Mouse (Mus musculus) layer of hippocampus, adult 8-10 months (tissue): ENCODE measurements around the gene Bsn. TPM values are rescaled to one million over a fixed set of nuclear protein-coding genes. Genes with fewer than 3 reads are reported as not detected.

Experiments
- DNase-seq, 2 experiments: peaks; one replicate each; pipeline ENCODE4 v3.0.0; 2022; ENCODE audit warnings: low spot score in 2 of 2
- microRNA-seq, 2 experiments: library from miRNA; unstranded; fragments of <30 nt; microRNA quantifications; one replicate each; pipeline ENCODE4 v1.2.0; 2022
- total RNA-seq, 4 experiments: library from RNA; stranded (reverse); gene quantifications; 2 replicates each; pipeline ENCODE4 v1.2.4; 2022

The Bsn gene
- total RNA-seq, 4 experiments from 2014 or later = 192 to 224 (median 203) TPM

DNA sequence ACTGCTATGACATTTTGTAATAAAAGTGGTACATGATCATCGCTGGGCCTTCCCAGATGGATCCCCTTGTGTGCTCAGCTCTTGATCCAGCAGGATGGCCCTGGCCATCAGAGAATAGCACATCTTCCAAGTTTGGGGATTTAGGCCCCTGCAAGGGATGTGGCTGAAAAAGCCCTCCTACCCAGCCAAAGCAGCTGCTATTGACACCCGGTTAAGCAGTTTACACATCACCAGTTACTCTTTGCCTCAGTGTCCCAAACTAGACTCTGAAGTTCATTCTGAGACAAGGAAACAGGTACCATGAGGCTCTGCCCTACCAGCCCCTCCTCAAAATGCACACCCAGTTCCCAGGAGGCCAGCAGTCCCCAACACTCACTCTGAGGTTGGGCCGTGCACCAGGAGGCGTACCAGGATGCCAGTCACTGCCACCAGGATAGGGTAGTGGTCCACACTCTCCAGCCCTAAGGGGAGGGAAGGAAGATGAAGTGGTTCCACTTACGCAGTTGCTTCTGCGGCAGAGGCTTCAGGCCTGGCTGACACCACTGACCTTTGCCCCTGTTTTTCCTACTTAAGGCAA lies 134.4 kb downstream of the Bsn start:
- no peak for DNase-seq

DNA sequence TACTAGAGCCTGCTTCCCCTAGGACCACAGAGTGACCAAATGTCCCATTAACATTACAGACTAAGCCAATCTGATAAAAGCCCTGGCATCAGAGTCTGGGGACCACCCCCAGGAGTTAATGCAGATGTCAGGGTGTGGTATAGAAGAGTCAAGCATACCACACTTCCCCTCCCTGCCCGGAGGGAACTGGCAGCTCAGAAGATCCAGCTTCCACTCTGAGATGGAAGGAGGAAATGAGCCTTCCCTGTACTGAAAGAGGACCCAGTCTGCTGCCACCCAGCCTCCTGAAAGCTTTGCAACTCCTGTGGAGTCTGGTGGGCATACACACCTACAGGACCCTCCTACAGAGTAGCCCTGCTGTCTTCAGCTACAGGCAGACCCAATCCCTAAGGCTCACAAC lies 135.1 kb downstream of the Bsn start:
- no peak for DNase-seq

DNA sequence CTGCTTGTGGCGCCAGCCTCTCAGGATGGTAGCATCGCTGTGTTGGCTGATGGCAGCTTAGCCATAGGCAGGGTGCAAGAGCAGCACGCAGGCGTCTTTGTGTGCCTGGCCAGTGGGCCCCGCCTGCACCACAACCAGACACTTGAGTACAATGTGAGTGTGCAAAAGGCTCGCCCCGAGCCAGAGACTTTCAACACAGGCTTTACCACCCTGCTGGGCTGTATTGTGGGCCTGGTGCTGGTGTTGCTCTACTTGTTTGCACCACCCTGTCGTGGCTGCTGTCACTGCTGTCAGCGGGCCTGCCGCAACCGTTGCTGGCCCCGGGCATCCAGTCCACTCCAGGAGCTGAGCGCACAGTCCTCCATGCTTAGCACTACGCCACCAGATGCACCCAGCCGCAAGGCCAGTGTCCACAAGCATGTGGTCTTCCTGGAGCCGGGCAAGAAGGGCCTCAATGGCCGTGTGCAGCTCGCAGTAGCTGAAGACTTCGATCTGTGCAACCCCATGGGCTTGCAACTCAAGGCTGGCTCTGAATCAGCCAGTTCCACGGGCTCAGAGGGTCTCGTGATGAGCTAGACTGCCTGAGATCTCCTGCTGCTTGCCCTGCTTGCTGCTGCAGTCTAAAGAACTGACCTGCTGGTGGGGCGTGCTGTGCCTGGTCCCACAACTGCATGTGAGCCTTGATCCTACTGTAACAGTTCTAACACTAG lies 135.7 kb downstream of the Bsn start:
- DNase-seq = no peak

DNA sequence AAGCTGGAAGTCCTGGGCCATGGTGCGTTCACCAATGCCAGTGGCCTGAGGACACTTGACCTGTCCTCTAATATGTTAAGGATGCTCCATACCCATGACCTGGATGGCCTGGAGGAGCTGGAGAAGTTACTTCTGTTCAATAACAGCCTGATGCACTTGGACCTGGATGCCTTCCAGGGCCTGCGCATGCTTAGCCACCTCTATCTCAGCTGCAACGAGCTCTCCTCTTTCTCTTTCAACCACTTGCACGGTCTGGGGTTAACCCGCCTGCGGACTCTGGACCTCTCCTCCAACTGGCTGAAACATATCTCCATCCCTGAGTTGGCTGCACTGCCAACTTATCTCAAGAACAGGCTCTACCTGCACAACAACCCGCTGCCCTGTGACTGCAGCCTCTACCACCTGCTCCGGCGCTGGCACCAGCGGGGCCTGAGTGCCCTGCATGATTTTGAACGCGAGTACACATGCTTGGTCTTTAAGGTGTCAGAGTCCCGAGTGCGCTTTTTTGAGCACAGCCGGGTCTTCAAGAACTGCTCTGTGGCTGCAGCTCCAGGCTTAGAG lies 136.4 kb downstream of the Bsn start:
- no peak for DNase-seq

DNA sequence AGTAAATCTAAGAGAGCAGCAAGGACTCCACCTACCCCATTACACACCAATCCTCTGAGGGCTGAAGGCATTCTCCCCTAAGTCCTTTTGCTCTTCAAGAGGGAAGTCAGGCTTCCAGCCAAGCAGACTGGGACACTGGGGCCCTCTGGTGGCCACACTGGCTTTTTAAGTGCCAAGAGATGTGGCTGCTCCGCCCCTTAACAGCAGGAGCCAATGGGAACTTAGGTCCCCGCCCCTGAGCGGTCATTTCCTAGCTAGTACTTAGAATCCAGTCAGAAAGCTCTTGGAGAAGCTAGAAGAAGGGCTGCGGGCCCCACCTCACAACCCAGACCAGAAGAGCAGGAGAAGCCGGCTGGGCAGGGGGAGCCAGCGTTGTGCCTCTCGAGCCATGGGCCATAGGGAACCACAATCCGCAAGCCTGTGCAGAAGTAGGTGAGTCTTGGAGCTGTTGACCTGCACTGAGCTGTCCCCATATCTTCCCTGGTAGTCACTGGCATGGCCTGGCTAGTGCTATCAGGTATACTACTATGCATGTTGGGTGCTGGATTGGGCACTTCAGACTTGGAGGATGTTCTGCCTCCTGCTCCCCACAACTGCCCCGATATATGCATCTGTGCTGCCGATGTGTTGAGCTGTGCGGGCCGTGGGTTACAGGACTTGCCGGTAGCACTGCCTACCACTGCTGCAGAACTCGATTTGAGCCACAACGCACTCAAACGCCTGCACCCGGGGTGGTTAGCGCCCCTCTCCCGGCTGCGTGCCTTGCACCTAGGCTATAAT lies 137.1 kb downstream of the Bsn start, which contains the start of gene Amigo3:
TSS of gene Amigo3 (plus strand) at position 275 of the 780 bp plus-strand sequence.
- peak; percentile 94 to 98 for DNase-seq

DNA sequence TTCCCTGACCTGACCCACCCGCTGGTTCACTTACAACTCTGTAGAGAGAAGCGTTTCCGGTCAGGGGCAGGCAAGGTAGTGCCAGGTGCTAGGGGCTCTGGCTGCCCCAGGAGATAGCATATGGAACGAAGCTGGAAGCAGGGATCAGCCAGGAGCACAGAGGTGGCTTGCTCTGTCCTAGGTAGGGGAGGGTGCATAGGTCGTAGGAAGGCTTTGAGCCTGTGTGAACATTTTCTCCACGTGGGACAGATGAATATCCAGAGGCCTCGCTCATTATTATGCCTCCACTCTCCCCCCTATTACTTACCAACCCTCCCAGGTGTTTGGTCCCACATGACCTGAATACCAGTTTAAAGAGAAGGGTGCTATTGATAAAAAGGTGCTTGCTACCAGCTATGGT lies 137.8 kb downstream of the Bsn start:
- no peak for DNase-seq

DNA sequence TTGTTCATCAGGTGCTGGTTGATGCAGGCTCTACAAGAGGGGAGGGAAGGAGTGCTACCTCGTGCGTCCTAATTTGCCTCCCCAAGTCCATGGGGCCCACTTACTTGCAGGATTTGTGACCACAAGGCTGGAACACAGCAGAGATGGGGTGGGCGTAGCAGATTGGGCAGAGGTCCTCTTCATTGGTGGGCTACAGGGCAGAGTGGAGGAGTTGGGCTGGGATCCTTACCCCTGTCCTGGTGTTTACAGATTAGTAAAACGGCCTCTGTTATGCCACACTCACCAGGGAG lies 138.3 kb downstream of the Bsn start:
- DNase-seq = no peak

DNA sequence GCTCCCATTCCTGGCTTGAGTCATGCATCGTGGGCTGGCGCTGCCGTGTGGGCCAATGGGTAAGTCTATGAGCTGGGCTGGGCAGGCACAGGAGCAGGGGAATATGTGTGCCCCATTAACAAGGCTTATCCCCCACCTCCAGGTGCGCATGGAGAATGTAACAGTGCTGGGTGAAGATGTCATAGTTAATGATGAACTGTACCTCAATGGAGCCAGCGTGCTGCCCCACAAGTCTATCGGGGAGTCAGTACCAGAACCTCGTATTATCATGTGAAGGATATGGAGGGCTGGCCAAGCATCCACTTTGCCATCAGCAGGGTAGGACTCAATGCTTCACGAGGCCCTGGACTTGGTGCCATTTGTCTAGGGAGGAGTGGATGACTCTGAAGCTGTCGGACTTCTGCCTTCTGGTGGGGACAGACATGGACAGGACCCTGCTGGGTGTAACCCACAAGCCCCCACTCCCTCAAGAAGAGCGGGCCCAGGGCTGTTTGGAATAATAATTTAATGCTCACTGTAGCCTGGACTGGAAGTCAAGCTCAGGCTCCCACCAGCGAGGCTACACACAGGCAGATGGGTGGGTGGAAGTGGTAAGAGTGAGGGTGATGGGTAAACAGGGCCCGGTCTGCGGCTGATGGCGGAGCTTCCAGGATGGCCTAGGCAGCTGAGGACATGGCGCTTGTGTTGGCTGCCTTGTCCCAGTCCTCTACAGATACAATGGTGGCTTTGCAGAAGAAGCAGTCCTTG lies 138.8 kb downstream of the Bsn start:
- DNase-seq = no peak

DNA sequence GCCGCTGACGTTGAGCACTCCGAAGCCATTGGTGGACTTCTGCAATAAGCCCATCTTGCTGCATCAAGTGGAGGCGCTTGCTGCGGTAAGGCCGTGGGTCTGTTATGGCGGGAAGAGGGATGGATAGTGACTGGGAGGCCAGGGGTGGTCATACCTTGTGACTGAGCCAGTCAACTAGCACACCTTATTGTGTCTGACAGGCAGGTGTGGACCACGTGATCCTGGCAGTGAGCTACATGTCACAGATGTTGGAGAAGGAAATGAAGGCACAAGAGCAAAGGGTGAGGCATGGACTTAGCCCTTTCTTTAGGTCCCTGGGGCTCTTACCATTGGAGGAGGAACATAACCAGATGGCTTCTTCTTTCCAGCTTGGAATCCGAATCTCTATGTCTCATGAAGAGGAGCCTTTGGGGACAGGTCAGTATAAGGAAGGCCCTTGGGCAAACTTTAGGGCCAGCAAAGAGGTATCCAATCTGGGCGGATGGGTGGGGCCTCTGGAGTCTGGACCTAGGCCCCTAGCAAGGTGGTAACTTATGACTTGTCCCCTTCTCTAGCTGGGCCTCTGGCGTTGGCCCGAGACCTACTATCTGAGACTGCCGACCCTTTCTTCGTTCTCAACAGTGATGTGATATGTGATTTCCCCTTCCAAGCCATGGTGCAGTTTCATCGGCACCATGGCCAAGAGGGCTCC lies 140.5 kb downstream of the Bsn start:
- no peak for DNase-seq

DNA sequence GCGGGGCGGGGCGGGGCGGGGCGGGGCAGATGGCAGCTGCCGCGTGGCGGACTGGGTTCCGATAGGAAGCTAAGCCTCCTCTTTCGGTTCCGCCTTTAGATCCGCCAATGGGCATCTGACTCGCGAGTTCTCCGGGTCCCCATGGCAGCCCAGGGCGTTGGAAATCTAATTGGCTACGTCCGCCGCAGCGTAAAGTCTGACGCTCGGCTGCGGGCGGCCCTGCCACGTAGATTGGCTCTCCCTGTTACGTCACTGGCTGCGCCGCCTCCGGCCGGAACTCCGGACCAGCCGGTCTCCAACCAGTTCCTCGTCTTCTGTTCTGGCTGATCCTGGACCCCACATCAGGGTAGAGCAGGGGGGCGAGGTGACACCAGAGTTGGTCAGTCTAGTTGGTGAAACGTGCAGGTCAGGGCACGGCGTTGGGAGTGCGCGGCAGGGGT lies 141.1 kb downstream of the Bsn start, which contains the start of gene Gmppb:
TSS of gene Gmppb (plus strand) at position 227 of the 440 bp plus-strand sequence.
- peak; percentile 96 for DNase-seq

DNA sequence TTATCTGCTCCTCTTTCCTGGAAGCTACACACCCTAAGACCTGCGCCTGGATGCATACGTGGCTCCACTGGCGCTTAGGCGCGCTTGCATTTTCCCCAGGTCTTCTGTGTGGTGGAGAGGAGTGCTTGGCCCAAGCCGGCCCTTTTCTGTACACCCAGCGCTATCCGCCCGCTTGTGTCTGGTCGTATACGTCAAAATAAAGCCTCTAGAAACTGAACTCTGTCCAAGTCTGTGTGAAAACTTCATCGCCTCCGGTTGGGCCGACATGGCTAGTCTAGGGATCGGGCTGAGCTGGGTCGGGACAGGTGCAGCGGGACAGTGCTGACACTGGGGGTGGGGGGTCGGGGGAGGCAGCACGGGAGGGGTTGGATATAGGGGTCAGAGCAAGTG lies 141.6 kb downstream of the Bsn start:
- DNase-seq = no peak

DNA sequence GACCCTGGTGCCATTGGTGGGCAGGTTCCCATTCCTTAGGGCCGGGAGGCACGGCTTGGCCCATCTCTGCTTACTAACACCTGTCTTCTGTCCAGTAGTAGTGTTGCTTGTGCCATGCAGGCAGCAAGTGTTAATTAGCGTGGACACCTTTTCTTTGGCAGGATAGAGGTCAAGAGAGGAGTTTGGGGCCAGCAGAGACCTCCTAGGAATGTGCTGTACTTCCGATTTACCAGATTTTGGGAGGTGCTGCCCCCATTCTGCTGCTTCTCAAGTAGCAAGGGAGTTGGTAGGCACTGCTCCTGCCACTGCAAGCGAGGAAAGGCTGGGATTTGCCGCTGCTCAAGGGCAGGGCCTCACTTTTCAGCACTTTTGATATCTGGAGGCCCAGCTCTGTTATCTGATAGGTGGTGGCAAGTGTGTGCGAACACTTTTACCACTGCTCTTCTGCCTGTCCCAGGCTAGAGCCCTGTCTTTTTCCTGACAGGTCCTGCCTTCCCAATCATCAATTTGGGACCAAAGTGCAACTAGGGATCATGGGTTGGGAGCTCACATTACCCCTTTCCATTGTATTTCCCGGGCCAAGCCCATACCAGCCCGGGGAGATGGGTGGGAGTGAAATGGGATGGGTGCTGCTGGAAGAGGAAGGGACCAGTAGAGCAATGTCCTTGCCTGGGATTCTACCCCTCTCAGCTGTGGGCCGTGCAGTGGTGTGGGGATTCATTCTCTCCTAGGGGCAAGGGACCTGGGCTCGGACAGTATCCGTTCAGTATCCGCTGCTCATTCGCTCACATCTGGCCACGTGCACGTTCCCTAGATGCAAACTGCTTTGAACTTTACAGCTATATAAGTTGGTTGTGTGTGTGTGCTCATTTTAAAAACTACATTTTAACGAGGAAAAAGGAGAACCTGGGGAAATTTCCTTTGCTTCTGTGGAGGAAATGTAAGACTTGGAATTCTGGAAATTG lies 142.3 kb downstream of the Bsn start:
- DNase-seq = no peak

DNA sequence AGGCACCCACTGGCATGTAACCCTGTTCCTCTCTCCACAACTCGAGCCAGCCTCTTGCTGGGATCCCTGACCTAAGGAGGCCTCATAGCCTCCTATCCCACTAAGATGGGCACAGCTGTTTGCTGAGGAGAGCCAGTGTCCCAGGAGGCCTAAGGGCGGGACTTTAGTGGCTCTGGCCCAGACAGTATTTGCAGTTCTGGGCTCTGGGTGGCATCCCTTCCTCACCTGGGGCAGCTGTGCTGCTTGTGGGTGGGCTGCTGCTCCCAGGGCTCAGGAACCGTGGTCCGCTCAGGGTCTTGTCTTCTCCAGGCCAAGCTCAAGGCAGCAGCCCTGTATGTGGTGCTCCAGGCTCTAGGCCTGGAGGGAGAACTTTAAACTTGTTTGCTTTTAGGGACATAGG lies 143.6 kb downstream of the Bsn start:
- no peak for DNase-seq

Small RNA genes within 50 kb of the gene (microRNA-seq; reads per million reads assigned to microRNA genes)
- gene Gm47303 (0 to 0.76 reads per million in 2 experiments), gene Mir7088 (0 reads per million in 2 experiments)

Other genes with a start within 250 kb of the Bsn start
- gene Traip, start 240.2 kb downstream of the Bsn start, total RNA-seq = 10 to 100 TPM; 15.2 to 26.6 (median 19.9) TPM
- 10 to 100 TPM in 2 of 4 experiments, 1 to 10 TPM in 2; 5.8 to 14.1 (median 11.1) TPM for gene Uba7, start 214.9 kb downstream of the Bsn start, total RNA-seq
- gene Gm20661, start 207.3 kb downstream of the Bsn start, total RNA-seq = 1 to 10 TPM in 3 of 4 experiments, under 1 TPM in 1; 0.71 to 2.1 (median 1.4) TPM
- gene Inka1, start 204.5 kb downstream of the Bsn start, total RNA-seq = 10 to 100 TPM in 3 of 4 experiments, 1 to 10 TPM in 1; 9.5 to 14.1 (median 12.0) TPM
- 1 to 10 TPM; 4.0 to 8.2 (median 6.7) TPM for gene Cdhr4, start 197.9 kb downstream of the Bsn start, total RNA-seq
- 1 to 10 TPM in 2 of 4 experiments, under 1 TPM in 2; 0.78 to 3.9 (median 2.1) TPM for gene Gm20662, start 194.0 kb downstream of the Bsn start, total RNA-seq
- 100 to 1,000 TPM; 193 to 261 (median 223) TPM for gene Ip6k1, start 187.9 kb downstream of the Bsn start, total RNA-seq
- gene Gmppb, start 141.1 kb downstream of the Bsn start, total RNA-seq = 10 to 100 TPM; 17.2 to 21.6 (median 19.2) TPM
- 1 to 10 TPM; 1.2 to 2.3 (median 1.6) TPM for gene Amigo3, start 137.2 kb downstream of the Bsn start, total RNA-seq
- not detected for gene Mst1, start 109.9 kb downstream of the Bsn start, total RNA-seq
- gene Rnf123, start 107.0 kb downstream of the Bsn start, total RNA-seq = 100 to 1,000 TPM in 3 of 4 experiments, 10 to 100 TPM in 1; 89.0 to 123 (median 115) TPM
- gene Apeh, start 95.8 kb downstream of the Bsn start, total RNA-seq = 10 to 100 TPM; 33.9 to 45.8 (median 35.5) TPM
- 10 to 100 TPM; 70.4 to 75.9 (median 73.9) TPM for gene Dag1, start 73.6 kb upstream of the Bsn start, total RNA-seq
- 100 to 1,000 TPM; 106 to 131 (median 116) TPM for gene Nicn1, start 100.0 kb upstream of the Bsn start, total RNA-seq
- gene Amt, start 106.5 kb upstream of the Bsn start, total RNA-seq = 10 to 100 TPM; 30.1 to 37.2 (median 34.8) TPM
- gene Rhoa, start 115.7 kb upstream of the Bsn start, total RNA-seq = 100 to 1,000 TPM; 157 to 186 (median 166) TPM
- gene Tcta, start 115.8 kb upstream of the Bsn start, total RNA-seq = 10 to 100 TPM; 31.7 to 39.2 (median 36.8) TPM
- gene Gpx1, start 148.5 kb upstream of the Bsn start, total RNA-seq = 100 to 1,000 TPM in 1 of 4 experiments, 10 to 100 TPM in 3; 57.7 to 113 (median 78.2) TPM
- 100 to 1,000 TPM; 102 to 124 (median 112) TPM for gene Usp4, start 157.5 kb upstream of the Bsn start, total RNA-seq
- gene 1700102P08Rik, start 202.4 kb upstream of the Bsn start, total RNA-seq = 1 to 10 TPM; 1.3 to 2.1 (median 1.9) TPM
- under 1 TPM; 0.11 to 0.26 (median 0.15) TPM for gene Ccdc36, start 238.1 kb upstream of the Bsn start, total RNA-seq
- not detected for gene BC048562, start 246.1 kb upstream of the Bsn start, total RNA-seq